Mouse (Mus musculus): ENCODE results near the gene Ufm1. TPM values are rescaled to one million over a fixed set of nuclear protein-coding genes. Genes with fewer than 3 reads are reported as not detected.

The Ufm1 gene
- polyA plus RNA-seq, 1 experiment = 40.7 TPM

DNA sequence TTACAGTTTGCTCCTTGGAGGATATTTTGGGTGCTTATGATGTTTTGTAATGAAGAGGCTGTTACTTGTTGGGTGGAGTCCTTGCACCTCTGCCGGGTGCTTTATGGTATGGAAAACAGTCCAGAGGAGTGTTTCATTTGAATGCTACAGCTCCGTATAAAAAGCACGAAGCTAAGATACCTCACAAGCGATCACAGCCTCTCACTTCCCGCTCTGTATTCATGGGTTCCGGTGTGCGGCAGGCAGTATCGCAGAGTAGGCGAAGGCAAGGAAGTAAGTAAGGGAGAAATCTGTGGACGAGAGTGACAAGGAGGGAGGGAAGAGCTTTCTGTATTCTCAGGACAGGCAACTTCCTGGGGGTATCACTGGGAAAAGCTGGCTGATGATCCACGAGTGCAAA, 15.4 kb downstream of the Ufm1 start:
- WGBS = 75% methylated on average over 11 of the region's 11 CpGs
- no peak overlapping the region for H3K4me3 ChIP-seq (replicated peaks; ENCODE audit: control insufficient read depth, low read depth, low read length)
- H3K27ac ChIP-seq (ENCODE audit: control insufficient read depth, insufficient read depth, low read depth, low read length, poor library complexity) = no peak overlapping the region
- TF ChIP-seq POLR2A (IDR thresholded peaks at IDR 0.05; ENCODE audit: borderline replicate concordance, control insufficient read depth, low read depth, low read length) = no peak
- no peak for TF ChIP-seq CTCF (IDR thresholded peaks at IDR 0.05; ENCODE audit: control insufficient read depth, insufficient read depth, low read length)
- H3K4me1 ChIP-seq (ENCODE audit: control insufficient read depth, insufficient read depth, low read length) = no peaks in the 10 kb centered on the region

DNA sequence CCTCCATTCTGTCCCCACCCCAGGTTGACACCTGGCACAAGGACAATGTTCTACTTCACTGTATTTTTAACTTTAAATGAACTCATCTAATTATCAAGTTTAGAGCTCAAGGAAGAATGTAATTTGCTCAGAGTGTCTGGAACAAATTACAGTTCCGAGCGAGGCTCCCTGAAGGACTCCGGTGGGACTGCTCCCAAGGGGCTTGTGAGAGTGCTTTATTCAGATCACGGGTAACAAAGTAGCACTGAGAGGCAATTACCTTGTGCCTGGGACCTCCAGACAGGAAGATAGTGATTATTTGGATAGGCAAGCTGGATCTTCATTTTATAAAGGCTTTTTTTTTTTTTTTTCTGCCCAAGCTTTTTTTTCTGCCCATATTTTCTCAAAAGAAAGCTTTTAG, 15.9 kb downstream of the Ufm1 start:
- H3K27ac ChIP-seq (ENCODE audit: control insufficient read depth, insufficient read depth, low read depth, low read length, poor library complexity) = no peak overlapping the region
- H3K4me1 ChIP-seq (ENCODE audit: control insufficient read depth, insufficient read depth, low read length) = no peaks in the 10 kb centered on the region
- H3K4me3 ChIP-seq (replicated peaks; ENCODE audit: control insufficient read depth, low read depth, low read length) = no peak overlapping the region
- TF ChIP-seq POLR2A (IDR thresholded peaks at IDR 0.05; ENCODE audit: borderline replicate concordance, control insufficient read depth, low read depth, low read length) (no peak), CTCF (IDR thresholded peaks at IDR 0.05; ENCODE audit: control insufficient read depth, insufficient read depth, low read length) (no peak)
- 77% methylated on average over 4 of the region's 4 CpGs for WGBS

DNA sequence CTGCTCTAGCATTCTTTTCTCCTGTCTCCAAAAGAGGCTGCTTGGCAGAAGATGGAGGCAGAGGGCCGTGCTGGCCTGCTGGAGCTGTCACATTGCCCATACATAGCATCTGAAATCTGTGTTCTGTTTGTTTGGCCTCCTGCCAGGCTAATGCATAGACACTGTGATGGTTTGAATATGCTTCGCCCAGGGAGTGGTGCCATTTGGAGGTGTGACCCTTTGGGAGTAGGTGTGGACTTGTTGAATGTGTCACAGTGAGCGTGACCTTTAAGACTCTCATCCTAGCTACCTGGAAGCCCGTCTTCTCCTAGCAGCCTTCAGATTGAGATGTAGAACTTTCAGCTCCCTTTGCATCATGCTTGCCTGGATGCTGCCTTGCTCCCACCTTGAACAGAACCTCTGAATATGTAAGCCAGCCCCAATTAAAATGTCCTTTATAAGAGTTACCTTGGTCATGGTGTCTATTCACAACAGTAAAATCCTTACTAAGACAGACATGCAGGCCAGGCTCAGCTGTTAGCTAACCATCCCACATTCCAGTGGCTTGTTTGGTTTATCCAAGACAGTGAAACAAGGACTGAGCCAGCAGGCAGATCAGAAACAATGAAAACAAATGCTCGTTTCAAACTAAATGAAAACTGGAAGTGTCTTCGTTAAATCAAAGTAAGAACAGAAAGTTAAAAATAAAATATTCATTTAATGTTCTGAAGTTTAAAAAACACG, 17.3 kb downstream of the Ufm1 start:
- WGBS = 68% methylated on average over 7 of the region's 7 CpGs
- no peaks in the 10 kb centered on the region for H3K4me1 ChIP-seq (ENCODE audit: control insufficient read depth, insufficient read depth, low read length)
- no peak overlapping the region for H3K27ac ChIP-seq (ENCODE audit: control insufficient read depth, insufficient read depth, low read depth, low read length, poor library complexity)
- TF ChIP-seq CTCF (IDR thresholded peaks at IDR 0.05; ENCODE audit: control insufficient read depth, insufficient read depth, low read length) = no peak
- TF ChIP-seq POLR2A (IDR thresholded peaks at IDR 0.05; ENCODE audit: borderline replicate concordance, control insufficient read depth, low read depth, low read length) = no peak
- no peak overlapping the region for H3K4me3 ChIP-seq (replicated peaks; ENCODE audit: control insufficient read depth, low read depth, low read length)

DNA sequence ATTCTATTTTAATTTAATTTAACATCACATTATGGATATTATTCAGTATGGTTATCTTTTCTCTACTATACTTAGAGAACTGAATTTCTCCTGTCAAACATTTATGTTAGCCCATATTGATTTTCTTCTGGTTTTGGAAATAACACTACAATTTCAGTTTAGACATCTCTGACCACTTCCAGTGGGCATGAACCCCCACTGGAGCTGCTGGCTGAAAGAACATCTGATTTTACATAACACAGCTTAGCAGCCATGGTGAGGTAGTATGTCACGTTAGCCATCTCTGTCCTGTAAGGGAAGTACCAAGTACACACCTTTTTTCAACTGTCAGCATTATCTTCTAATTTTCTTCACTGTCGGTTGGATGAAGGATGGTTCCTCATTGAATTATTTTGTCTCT, 18.8 kb downstream of the Ufm1 start, which contains the start of gene Gm10985:
TSS of gene Gm10985 (plus strand) at position 301 of the 400 bp plus-strand sequence.
- H3K27ac ChIP-seq (ENCODE audit: control insufficient read depth, insufficient read depth, low read depth, low read length, poor library complexity) = no peak within 1 kb of the TSS
- H3K4me1 ChIP-seq (ENCODE audit: control insufficient read depth, insufficient read depth, low read length) = no peaks in the 10 kb centered on the region
- WGBS = 69% methylated on average over 2 of the region's 2 CpGs
- H3K4me3 ChIP-seq (replicated peaks; ENCODE audit: control insufficient read depth, low read depth, low read length) = no peak within 1 kb of the TSS
- no peak for TF ChIP-seq CTCF (IDR thresholded peaks at IDR 0.05; ENCODE audit: control insufficient read depth, insufficient read depth, low read length)
- no peak for TF ChIP-seq POLR2A (IDR thresholded peaks at IDR 0.05; ENCODE audit: borderline replicate concordance, control insufficient read depth, low read depth, low read length)

DNA sequence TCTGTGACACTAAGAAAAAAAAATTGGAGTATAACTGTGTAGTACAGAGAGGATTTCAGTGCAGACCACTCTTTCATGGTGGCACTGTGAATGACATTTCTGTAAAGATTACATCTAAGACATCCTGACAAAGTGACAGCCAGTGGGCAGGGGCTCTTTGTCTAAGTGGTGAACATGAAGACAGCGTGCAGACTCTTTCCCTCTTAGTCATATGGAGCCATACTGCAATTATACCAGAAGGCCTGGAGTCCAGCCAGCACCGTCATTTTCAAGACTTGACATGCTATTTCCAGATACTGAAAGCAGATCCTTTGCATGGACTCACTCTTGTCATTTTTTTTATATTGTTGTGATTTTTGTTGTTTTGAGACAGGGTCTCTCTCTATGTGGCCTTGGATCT, 29.4 kb downstream of the Ufm1 start:
- WGBS = 64% methylated on average over 2 of the region's 2 CpGs
- H3K27ac ChIP-seq (ENCODE audit: control insufficient read depth, insufficient read depth, low read depth, low read length, poor library complexity) = no peak overlapping the region

DNA sequence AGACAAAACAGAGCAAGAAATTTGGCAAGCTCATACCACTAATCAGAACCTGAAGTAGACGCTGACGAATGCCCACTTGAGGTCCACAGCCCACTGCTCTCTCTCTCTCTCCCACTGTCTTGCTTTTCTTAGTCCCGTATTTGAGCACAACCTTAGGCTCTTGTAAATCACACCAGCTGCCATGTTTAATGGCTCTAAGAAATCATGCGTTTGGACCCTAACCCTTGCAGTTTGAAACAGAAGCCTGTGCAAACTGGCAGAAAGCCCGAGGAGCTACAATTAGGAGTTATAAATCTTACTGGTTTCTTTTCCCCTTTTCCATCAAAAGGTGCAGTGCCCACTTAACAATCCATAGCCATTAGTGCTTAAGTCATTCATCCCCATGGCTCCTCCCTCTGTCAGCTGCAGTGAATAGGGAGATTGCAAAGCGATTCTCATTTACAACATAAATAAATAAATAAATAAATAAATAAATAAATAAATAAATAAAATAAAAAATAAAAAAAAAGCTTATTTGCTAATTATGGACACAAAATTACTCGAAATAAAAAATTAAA, 50.1 kb downstream of the Ufm1 start:
- TF ChIP-seq CTCF (IDR thresholded peaks at IDR 0.05; ENCODE audit: control insufficient read depth, insufficient read depth, low read length) = no peak
- no peak for TF ChIP-seq POLR2A (IDR thresholded peaks at IDR 0.05; ENCODE audit: borderline replicate concordance, control insufficient read depth, low read depth, low read length)
- H3K27ac ChIP-seq (ENCODE audit: control insufficient read depth, insufficient read depth, low read depth, low read length, poor library complexity) = no peak overlapping the region
- WGBS = 72% methylated on average over 7 of the region's 7 CpGs

More for the DNA sequence above, 29.4 kb downstream of the Ufm1 start:
- TF ChIP-seq CTCF (IDR thresholded peaks at IDR 0.05; ENCODE audit: control insufficient read depth, insufficient read depth, low read length) = no peak
- no peak for TF ChIP-seq POLR2A (IDR thresholded peaks at IDR 0.05; ENCODE audit: borderline replicate concordance, control insufficient read depth, low read depth, low read length)
- Histone ChIP-seq H3K4me1 (ENCODE audit: control insufficient read depth, insufficient read depth, low read length) (no peaks in the 10 kb centered on the region), H3K4me3 (replicated peaks; ENCODE audit: control insufficient read depth, low read depth, low read length) (no peak overlapping the region)

More for the DNA sequence above, 50.1 kb downstream of the Ufm1 start:
- H3K4me1 ChIP-seq (ENCODE audit: control insufficient read depth, insufficient read depth, low read length) = no peaks in the 10 kb centered on the region
- H3K4me3 ChIP-seq (replicated peaks; ENCODE audit: control insufficient read depth, low read depth, low read length) = no peak overlapping the region

Other genes starting within 250 kb of the Ufm1 start
- gene Frem2, start 206.5 kb downstream of the Ufm1 start, polyA plus RNA-seq (2011; ENCODE audit: insufficient read depth, insufficient read length, low replicate concordance, missing spikeins) = 0.22 TPM in 1 of 2 replicates, not detected in the other
- not detected in 2 replicates for gene Gm10985, start 18.7 kb downstream of the Ufm1 start, polyA plus RNA-seq (2011; ENCODE audit: insufficient read depth, insufficient read length, low replicate concordance, missing spikeins)

Data from bone marrow, adult 2 months (tissue).